Mouse (Mus musculus) heart, adult 18-20 months (tissue): ENCODE results near the gene Akr1b3. TPM values are rescaled to one million over a fixed set of nuclear protein-coding genes. Genes with fewer than 3 reads are reported as not detected.
A peak's percentile ranks its signal among the peaks of the same experiment; 100 is the strongest.

Source experiments
- DNase-seq, 2 experiments: peaks; one replicate each; pipeline ENCODE4 v3.0.0; 2021 to 2022; ENCODE audit warnings: mixed read lengths in 1 of 2
- total RNA-seq, 2 experiments: library from RNA; stranded (reverse); gene quantifications; 2 replicates each; pipeline ENCODE4 v1.2.3; 2021

Akr1b3 gene
- total RNA-seq, 2 experiments from 2014 or later, result 275 to 331 TPM

DNA sequence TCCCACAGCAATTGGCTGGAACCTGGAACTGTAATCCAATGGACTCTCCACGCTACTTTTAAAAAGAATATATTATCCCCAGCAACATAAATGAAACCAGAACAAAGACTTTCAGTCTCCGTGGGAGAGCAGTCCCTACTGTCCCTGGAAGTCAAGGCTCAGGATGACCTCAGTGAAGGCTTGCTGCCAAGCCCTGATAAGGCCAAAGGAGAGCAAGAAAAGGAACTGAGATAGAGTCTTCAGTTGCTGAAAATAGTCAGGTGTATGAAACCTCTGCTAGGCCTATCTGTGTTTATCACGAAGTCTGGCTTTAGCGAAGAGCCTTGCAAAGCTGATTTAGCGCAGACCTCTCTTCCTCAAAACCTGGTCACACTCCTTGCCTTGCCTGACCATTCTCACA, 14.1 kb upstream of the Akr1b3 start:
- DNase-seq, result no peak

DNA sequence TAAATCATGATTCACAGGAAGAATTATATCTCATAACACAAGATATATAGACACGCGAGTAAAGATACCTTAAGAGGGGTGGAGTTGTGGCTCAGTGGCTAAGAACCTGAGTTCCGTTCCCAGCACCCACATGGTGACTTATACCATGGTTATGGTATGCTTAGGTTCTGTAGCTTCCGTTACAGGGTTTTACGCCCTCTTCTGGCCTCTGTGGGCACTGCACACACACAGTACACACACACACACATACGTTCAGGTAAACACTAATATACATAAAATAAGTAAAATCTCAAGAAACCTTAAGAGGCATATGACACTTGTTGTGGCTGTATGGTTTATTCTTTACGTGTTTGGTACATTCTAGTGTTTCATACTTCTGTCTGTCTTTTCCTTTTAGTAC, 4.8 kb upstream of the Akr1b3 start:
- no peak for DNase-seq

DNA sequence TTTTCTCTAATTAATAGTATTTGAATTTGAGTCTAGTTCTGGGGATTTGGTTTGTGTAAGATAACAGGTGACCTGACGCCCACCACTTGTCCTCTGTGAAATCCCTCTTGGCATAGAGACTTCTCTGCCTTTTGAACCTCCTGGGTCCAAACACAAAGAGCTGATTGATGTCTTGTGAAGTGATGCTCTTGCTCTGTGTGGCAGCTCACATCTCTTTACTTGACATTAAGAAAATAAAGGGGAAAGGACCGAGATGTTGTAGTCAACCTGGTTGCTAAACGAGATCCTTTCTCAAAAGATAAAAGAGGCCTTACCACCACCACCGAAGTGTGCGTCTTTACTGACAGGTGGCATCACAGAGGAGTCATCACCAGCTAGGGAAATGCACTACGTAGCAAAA, 1.4 kb upstream of the Akr1b3 start:
- DNase-seq, result no peak

DNA sequence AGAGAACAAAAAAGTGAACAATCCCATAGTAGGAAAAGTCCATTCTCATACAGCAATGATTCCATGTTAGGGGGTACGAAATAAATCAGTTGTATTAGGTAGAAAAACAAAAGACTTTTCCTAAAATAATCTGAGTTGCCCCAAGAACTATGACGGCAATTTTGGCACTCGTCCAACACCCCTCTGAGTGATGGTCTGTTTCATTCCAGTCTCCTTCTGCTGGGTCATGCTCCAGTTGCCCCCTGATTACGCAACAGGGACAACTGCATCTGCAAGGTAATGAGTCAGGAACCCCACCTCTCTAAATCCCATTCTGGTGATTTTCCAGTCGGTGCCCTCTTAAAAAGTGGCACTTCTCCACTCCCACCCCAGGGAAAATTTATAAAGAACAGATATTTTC, 894 bp upstream of the Akr1b3 start:
- peak; percentile 25 to 48 for DNase-seq

DNA sequence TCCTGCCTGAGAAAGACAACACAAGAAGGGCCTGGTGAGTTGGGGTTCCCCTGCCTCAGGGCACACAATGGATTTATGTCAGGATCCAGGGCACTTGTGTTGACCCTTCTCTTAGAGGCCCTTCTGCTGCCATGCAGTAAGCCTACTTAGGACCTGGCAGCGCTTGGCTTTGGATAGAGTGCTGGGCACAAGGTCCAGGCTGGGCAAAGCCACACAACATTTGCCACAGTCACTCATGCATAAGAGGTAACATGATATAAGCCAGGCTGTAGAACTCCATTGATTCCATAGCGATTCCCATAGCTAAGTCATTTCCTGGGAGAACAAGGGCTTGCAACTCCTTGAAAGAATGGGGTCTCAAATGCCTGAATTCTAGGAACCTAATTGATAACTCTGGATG, 3.4 kb downstream of the Akr1b3 start:
- DNase-seq, result peak; percentile 35 to 58

DNA sequence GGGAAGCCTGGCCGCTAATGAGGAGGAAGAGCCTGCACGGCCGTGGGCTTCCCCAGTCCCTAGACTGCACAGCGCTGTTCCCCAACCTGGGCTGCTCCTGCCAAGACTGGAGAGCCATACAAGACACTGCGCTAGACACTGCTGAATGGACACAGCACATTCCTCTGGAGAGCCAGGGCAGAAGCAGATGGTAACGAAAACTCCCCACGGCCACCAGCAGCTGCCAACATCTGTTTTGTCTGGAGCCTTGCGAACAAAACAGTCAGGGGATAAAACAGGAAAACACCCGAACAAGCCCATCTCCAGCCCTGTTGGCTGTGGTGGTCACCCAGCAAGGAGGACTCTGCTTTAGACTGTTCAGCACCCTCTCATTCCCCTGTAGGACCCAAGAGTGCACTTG, 3.9 kb downstream of the Akr1b3 start:
- peak; percentile 35 to 49 for DNase-seq

DNA sequence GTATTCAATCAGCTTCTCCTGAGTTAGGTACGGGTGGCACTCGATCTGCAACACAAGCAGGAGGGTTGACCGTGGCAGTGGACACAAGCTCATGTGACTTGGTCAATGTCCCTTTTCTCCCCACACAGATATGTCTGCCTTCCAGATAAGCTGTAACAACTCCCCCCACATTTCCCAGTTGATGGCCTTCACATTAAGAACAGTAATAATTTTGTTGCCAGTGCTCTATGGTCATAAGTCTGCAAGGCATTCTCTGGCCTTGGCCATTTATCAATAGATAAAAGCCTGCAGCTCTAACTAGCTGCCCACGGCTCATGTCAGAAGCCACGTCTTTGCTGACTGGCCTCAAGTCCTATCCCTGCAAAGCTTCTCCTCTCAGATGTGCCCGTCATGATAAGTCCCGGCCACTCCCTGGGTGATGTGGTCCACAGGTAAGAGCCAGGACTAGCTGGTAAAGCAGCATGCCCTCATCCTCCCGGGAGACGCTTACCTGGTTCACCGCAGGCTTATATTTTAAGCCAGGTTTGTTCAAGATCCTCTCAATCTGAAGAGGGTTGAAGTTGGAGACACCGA, 7.2 kb downstream of the Akr1b3 start:
- DNase-seq, result no peak

DNA sequence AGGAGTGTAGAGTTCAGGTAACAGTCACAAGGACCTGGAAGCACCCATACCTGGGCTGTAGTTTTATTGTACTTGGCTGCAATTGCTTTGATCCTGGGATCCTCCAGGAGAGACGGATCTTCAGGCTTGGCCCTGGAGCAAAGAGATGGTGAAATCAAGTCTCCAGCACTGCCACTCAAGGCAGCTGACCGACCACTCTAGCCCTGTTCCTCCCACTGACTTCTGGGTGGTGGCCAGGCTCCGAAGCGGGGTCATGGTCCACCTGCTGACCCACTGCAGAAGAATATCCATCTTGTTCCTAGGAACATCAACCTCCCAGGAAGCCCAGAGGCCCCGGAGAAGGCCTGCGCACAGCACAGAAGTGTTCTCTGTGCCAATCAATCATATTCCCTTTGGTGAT, 7.8 kb downstream of the Akr1b3 start:
- no peak for DNase-seq

DNA sequence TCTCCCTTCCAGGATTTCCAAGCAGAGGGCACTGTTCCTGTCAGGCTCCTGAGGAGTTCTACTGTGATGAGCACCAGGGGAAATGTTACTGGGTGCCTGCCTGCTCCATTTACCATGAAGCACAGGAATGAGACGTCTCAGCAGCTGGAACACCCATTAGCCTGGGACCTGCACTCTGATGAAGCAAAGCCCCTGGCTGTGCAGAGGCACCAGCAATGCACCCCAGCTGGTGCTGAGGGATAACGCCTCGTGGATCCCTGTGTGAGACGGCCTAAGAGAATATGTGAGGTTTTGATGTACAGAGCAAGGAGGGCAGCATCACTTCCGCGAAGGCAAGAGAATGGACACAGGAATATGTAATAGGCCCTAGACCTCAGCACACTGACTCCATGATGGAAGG, 10.5 kb downstream of the Akr1b3 start:
- DNase-seq, result no peak

DNA sequence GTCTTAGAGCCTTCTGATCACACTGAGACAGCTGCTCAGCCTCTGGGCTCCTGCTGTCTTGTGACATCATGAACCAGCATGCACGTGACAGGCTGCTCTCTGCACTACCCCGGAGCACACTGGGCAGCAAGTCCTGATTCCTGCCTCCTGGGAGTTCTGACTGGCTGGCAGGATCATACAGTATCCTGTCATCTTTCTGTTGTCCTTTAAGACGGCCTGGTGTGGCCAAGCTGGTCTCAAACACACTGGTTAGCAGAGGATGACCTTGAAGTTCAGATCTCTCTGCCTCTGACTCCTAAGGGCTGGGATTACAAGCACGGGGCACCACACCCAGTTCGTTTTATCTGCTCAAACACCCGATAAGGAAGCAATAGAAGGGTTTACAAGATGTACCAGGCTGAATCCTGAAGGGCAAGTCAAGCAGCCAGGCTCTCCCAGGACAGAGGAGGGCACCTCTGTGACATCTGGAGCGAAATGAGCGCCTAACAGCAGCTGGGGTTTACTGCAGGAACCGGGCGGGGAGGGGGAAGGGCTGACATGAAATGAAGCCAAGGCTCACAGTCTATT, 12.5 kb downstream of the Akr1b3 start:
- DNase-seq, result peak; percentile 67 to 71

DNA sequence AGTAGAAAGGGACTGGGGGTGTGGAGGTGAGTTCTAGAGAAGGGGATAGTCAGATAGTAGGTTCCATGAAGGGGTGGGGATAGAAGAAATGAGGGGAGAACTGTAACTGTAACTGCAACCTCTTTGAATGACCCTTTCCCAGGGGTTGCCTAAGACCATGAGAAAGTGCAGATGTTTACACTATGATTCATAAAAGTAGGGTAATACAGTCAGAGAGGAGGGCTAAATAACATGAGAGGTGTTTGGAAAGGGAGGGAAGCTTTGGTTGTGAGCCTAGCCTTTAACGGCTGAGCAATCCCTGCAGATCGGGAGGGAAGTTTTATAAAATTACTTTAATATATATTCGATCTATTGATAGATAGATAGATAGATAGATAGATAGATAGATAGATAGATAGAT, 20.2 kb downstream of the Akr1b3 start:
- no peak for DNase-seq

DNA sequence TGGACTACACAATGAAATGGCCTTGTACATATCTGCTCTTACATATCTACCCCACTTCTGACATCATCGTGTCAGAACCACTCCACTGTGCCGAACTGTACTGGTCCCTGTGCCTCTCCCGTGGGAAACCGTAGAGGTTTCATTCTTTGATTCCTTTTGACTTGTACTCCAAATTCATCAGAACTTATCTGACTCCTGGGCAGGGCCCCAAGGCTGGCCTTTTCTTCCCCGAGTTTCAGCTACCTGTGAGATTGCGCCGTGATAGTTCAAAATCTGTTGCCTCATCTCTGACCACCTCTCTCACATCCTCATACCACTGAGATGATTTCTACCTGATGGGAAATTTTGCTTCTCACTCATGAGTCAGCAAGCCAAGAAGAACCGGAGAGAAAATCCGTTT, 21.8 kb downstream of the Akr1b3 start:
- no peak for DNase-seq

DNA sequence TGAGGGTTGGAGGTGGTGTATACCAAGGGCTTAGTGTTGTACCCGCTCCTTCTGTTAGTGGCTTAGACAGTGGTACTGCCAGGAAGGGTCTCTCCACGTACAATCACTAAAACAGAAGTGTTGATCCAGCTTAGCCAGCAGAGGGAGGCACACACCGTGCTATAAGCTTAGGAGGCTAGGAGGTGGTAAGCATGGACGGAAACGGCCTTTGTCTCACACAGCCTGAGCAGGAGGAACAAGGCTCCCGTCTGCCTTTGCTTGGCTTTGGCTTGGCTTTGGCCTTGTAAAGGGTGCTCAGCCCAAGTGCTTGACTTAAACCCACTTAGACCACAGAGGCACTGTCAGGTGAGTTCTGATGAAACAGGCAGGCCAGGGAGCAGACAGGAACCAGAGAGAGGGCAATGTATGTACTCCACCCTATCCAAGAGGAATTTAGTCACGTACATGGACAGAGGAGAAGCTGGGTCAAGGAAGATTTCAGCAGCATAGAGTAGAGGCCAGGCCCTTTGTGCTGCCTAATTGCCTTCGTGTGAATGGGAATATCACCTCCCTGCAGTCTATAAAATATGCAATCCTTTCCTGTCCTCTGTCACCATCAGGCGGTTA, 24.3 kb downstream of the Akr1b3 start:
- DNase-seq, result peak; percentile 76 to 85

DNA sequence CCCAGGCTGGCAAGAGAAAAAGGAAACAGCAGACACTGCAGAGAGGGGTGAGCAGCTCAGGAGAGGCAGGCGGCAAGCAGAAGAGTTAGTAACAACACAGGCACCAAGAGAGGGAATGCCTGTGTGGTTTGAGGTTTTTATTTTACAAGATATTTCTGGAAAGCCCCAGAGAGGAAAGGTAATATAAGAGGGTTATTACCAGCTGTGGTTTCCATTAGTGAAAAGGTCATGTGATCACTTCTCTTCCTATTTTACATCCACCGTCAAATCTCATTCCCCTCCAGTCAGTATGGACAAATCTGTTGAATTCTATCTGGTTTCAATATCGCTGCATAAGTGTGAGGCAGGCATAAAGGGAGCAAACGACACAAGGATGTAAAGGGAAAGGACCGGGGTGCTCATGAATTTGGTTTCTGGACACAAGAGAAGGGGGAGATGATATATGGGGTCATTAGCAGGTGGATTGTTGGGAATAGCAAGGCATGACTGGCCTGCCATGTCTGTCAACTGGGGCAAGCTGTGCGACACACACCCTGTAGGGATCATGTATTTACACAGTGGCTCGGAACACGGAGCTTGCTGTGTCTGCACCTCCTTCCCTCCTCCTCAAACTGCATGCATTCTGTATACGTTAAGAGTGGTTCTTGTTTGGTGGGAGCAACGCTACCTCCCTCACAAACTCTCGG, 24.9 kb downstream of the Akr1b3 start:
- DNase-seq, result no peak

DNA sequence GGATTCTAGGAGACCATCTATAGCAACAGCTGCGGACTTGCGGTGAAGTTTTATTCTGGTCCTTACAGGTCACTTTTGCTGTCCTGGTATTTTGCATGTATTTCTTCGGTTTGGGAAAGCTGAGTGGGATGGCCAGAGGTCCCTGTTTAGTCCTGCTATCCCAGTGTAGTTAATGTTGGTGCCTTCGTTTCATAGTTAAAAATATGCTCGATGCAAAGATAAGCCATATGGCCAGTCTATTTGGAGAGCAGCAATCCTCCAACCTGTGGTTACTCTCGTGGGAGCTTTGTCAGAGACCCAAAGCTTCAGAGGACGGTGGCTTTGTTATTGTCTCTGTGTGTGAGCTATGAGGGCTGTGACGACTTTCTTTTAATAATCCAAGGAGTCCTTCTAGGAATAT, 26.6 kb downstream of the Akr1b3 start:
- no peak for DNase-seq

DNA sequence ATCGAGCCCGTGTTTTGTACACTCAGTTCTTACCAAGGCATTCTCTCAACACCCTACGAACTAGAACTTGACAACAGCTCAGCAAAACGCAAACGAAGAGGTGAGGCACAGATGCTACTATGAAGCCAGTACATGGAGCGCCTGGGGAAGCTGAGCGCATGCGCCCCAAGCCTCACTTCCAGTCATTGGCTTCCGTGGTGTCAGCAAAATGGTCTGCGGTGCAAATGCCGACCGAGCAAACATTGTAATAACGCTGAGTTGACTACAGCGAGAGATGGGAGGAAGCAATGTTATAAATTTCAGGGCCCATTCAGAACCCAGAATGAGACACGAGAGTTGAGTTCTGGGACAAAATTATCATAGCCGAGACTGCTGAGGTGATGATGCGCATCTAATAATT, 27.2 kb downstream of the Akr1b3 start:
- peak in 1 of 2 experiments; percentile 41 for DNase-seq

DNA sequence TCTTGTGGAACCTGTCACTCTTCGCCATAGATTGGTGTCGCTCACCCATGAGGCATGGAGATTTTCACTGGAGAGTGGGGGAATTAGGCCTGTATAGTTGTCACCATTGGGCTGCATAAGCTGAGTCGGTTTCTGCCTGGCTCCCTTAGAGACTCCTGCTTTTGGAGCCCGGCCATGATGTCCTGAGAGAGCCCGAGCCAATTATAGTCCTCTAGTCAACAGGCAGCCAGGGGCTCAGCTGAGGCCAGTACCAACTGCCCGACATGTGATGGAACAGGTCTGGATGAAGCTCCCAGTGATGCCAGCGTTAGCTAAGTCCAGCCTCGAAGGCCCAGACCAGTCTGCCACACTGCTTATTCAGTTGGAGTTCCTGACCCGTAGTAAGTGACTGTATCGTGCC, 29.2 kb downstream of the Akr1b3 start:
- DNase-seq, result peak; percentile 74 to 82

DNA sequence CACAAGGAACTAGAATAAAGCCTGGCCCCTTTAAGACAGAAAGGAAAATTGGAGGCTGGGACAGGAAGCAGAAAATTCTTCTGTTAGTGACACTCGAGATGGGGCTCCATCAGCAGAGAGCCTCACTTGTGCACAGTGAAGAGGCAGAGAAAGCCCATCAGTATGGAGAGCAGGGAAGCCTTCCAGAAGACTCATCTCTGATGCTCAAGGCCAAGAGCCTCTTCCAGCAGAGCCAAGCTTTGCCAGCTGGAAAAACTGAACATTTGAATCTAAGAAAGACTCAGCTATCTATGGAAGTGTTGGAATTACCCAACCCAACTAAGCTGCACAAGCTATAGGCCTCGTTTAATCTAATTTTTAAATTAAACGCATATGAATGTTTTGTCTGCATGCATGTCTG, 30.4 kb downstream of the Akr1b3 start:
- no peak for DNase-seq

DNA sequence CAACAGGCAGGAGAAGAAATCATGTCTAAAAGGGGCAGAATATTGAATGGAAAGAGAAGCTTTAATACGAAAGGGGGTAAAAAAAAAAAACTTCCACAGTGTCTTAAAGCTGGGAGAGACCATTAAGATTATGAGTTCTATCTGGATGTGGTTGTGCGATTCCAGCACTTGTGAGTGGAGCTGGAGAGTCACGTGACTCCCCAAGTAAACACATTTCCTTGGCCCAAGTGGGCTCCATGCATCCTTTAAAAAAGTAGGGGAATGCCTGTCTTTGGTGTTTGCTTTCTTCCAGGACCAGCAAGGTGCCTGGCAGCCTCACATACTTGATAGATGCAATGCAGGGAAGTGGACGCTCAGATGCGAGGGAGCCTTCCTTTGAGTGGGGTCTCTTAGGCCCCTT, 38.9 kb downstream of the Akr1b3 start:
- DNase-seq, result no peak

DNA sequence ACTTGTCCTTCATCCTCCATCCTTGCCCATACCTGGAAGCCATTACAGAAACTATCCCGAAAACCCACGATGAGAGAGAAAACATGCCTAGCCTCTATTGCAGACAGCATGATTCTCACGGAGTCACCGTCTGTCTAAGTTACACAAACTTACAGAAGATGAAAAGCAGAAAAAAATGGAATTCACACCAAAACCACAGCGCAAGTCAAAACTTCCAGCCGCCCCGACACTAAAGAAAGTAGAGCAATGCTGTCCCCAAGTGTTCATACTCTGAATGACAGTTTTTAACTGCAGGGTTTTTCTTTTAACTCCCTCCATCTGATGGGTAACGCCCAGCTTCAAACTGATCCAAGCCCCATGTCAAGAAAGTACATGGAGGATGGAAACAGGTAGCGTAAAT, 39.6 kb downstream of the Akr1b3 start:
- DNase-seq, result peak; percentile 50 to 78

DNA sequence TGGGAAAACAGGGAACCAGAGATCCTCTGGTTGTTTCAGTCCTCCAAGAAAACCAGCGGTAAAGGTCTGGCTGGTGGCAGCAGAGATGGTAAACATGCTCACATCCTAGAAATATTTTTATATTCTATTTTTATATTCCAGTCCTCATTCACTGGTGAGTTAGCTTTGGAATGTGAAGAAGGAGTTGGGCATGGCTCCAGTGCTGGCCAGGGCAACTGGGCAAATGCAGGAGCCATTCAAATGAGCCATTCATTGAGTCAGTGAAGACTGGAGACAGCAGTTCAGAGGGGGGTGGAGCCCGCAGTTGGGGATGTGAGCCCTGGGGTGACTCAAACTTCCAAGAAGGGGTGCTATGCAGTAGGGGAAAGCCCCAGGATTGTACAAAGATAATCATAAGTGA, 42.9 kb downstream of the Akr1b3 start:
- peak; percentile 60 to 64 for DNase-seq

DNA sequence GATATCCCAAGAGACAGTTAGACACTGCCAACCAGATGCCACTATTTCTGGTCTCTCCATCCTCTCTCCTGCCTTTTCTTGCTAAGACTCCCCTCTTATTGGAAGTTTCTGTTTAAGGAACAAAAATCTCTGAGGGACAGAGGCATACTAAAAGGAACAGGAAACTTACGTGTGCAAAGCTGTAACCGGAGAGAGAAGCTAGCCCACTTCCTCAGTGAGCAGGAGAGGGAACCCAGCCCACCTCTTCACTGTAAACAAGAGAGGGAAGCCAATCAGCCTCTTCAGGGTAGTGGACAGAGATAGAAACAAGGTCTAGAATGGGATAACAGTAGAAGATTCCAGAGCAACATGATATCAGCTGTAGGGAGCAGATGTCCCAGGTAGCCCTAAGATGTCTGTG, 44.2 kb downstream of the Akr1b3 start:
- DNase-seq, result no peak

DNA sequence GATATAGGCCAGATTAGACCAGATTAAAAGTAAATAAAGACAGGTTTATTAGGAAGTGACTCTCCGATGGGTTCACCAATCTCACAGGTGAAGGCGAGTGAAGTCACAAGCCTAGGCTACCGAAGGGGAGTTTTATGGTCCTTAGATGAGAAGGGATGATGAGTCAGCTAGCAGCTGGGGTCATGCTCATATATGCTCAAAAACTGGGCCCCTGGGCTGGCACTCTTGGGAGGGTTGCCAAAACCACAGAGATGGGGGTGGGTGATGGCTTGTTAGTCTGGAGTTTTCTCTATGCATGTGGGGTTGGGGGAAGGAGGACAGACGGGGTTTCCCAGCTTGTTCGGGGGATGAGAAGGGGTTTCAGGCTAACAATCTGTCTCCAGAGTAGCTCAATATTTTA, 44.8 kb downstream of the Akr1b3 start:
- no peak for DNase-seq

DNA sequence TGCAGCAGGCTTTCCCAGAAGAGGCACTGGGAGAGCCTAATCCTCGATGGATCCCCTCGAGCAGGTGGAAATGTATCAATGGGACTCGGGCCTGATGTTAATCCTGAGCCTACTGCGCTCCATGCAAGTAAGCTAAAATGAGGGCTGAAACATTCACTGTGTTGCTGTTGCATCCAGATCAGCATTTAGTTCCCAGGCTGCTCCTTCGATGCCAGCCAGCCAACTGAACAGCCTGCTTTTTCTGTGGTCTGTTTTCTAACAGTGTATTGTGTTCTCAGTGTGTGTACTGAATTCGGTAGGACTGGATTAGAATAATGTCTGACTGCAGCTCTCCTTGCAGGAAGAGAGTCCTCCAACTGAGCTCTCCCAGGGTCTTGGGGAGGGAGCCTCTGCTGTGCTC, 46.6 kb downstream of the Akr1b3 start:
- no peak for DNase-seq
